In genomic region chr7:80799307-80799706, GRCm38 (mm10) we compare ENCODE assay signal across 18 mouse cellular contexts. TPM values are rescaled to one million over a fixed set of nuclear protein-coding genes. Genes with fewer than 3 reads are reported as not detected.
DNase-seq lines count a peak whose midpoint lies in the region; ATAC-seq and TF ChIP-seq lines count a peak whose summit lies in the region.
"Had no signal": no experiment of that assay in that cellular context is flagged by ENCODE, and none has a peak within 500 bp of the region (broad histone marks: within the 10 kb centered on the region; RNA-seq: fewer than 3 reads in every experiment).

No protein-coding gene starts in this region.

- no peaks in the 10 kb centered on the region for H3K27me3 ChIP-seq in embryonic facial prominence, embryonic 15.5 days
- H3K27me3 ChIP-seq in embryonic facial prominence, embryonic 10.5 days (replicated peaks; ENCODE audit: low read depth, poor library complexity, severe bottlenecking), result peaks cover 11% of the 10 kb centered on the region
- H3K27me3 ChIP-seq in midbrain, embryonic 11.5 days (ENCODE audit: control insufficient read depth, insufficient read depth, low read length), result no peaks in the 10 kb centered on the region; the same call in 1 of the 2 replicates
- peaks cover 15% of the 10 kb centered on the region for H3K27me3 ChIP-seq in midbrain, embryonic 10.5 days (ENCODE audit: low read depth, poor library complexity, severe bottlenecking)
- H3K27me3 ChIP-seq in stomach, postnatal 0 days (ENCODE audit: control insufficient read depth, insufficient read depth, low read length), result no peaks in the 10 kb centered on the region
- H3K27me3 ChIP-seq: intestine, embryonic 15.5 days; midbrain, embryonic 13.5 days; neural tube, embryonic 12.5 days had no signal

- H3K9ac ChIP-seq in embryonic facial prominence, embryonic 15.5 days, result no peak overlapping the region
- H3K9ac ChIP-seq in midbrain, embryonic 11.5 days (ENCODE audit: low read length), result no peak overlapping the region
- no peak overlapping the region for H3K9ac ChIP-seq in stomach, postnatal 0 days (ENCODE audit: low read length)
- H3K9ac ChIP-seq: intestine, embryonic 15.5 days; liver, embryonic 14.5 days; midbrain, embryonic 13.5 days; neural tube, embryonic 12.5 days had no signal

- H3K4me3 ChIP-seq in embryonic facial prominence, embryonic 15.5 days (replicated peaks), result no peak overlapping the region
- H3K4me3 ChIP-seq in embryonic facial prominence, embryonic 10.5 days, result no peak overlapping the region
- no peak overlapping the region for H3K4me3 ChIP-seq in midbrain, embryonic 11.5 days (ENCODE audit: low read depth, low read length)
- H3K4me3 ChIP-seq in midbrain, embryonic 10.5 days, result no peak overlapping the region
- H3K4me3 ChIP-seq in stomach, postnatal 0 days (ENCODE audit: low read depth, low read length), result no peak overlapping the region
- H3K4me3 ChIP-seq: intestine, embryonic 15.5 days; limb, embryonic 10.5 days; midbrain, embryonic 13.5 days; neural tube, embryonic 12.5 days had no signal

- TF ChIP-seq CTCF in stomach, postnatal 0 days (IDR thresholded peaks at IDR 0.05; ENCODE audit: low read depth), result peak; percentile 18; the same call in 1 of the 2 replicates

- peaks cover 15% of the 10 kb centered on the region for H3K4me1 ChIP-seq in embryonic facial prominence, embryonic 15.5 days
- H3K4me1 ChIP-seq in embryonic facial prominence, embryonic 10.5 days, result peaks cover 18% of the 10 kb centered on the region
- H3K4me1 ChIP-seq in midbrain, embryonic 11.5 days (ENCODE audit: control insufficient read depth, insufficient read depth, low read length), result peaks cover 7% of the 10 kb centered on the region; the same call in 1 of the 2 replicates
- peaks cover 17% of the 10 kb centered on the region for H3K4me1 ChIP-seq in midbrain, embryonic 10.5 days
- H3K4me1 ChIP-seq in stomach, postnatal 0 days (replicated peaks; ENCODE audit: control insufficient read depth, insufficient read depth), result peaks cover 5% of the 10 kb centered on the region

- 0 out of 2 replicates have a peak overlapping the region, but pooled peaks have one; percentile 7 for H3K27ac ChIP-seq in embryonic facial prominence, embryonic 15.5 days (replicated peaks)
- no peak overlapping the region for H3K27ac ChIP-seq in embryonic facial prominence, embryonic 10.5 days (replicated peaks)
- no peak overlapping the region for H3K27ac ChIP-seq in midbrain, embryonic 11.5 days (ENCODE audit: low read depth, low read length)
- H3K27ac ChIP-seq in midbrain, embryonic 10.5 days (replicated peaks), result no peak overlapping the region
- H3K27ac ChIP-seq in stomach, postnatal 0 days (replicated peaks), result no peak overlapping the region
- H3K27ac ChIP-seq: intestine, embryonic 15.5 days; limb, embryonic 10.5 days; liver, embryonic 14.5 days; midbrain, embryonic 13.5 days; neural tube, embryonic 12.5 days had no signal

- WGBS in embryonic facial prominence, embryonic 15.5 days, result 74% methylated on average over 5 of the region's 5 CpGs
- whole genome bisulfite sequencing in embryonic facial prominence, embryonic 10.5 days, result 86% methylated on average over 5 of the region's 5 CpGs
- WGBS in midbrain, embryonic 11.5 days, result 81% methylated on average over 5 of the region's 5 CpGs
- 83% methylated on average over 5 of the region's 5 CpGs for WGBS in midbrain, embryonic 10.5 days
- 70% methylated on average over 5 of the region's 5 CpGs for WGBS in stomach, postnatal 0 days

- ATAC-seq in embryonic facial prominence, embryonic 15.5 days (ENCODE audit: insufficient number of reproducible peaks, low FRiP score, low TSS enrichment, low read depth), result no peak
- no peak for ATAC-seq in midbrain, embryonic 11.5 days (ENCODE audit: low FRiP score)
- no peak for ATAC-seq in stomach, postnatal 0 days (ENCODE audit: low FRiP score, low TSS enrichment)
- ATAC-seq: intestine, embryonic 15.5 days; midbrain, embryonic 13.5 days had no signal

- TF ChIP-seq EP300 in stomach, postnatal 0 days (optimal IDR thresholded peaks at IDR 0.05), result no peak

- no peak for DNase-seq in embryonic facial prominence, embryonic 10.5 days (ENCODE audit: low spot score)
- DNase-seq in midbrain, embryonic 11.5 days (ENCODE audit: low spot score, missing footprints), result peak; percentile 54
- DNase-seq in midbrain, embryonic 10.5 days (ENCODE audit: low spot score), result no peak
- no peak for DNase-seq in stomach, postnatal 0 days (ENCODE audit: low spot score)
- DNase-seq in right cerebral cortex, adult 18-20 months, result no peak
- DNase-seq in cerebellum, adult 9-11 months, result no peak
- DNase-seq in left cerebral cortex, adult 8-10 months (ENCODE audit: low spot score in 2 of 2), result no peak
- DNase-seq: adrenal gland, adult 8-10 months; cerebellum, postnatal 10 days; heart, adult 11 months; heart, postnatal 4 days; spleen, adult 18-20 months had no signal

- no peaks in the 10 kb centered on the region for H3K9me3 ChIP-seq in embryonic facial prominence, embryonic 15.5 days (replicated peaks)
- 0 out of 2 replicates have a peak, but pooled peaks cover under 1% of the 10 kb centered on the region for H3K9me3 ChIP-seq in embryonic facial prominence, embryonic 10.5 days
- H3K9me3 ChIP-seq in midbrain, embryonic 11.5 days (ENCODE audit: control insufficient read depth, low read length), result no peaks in the 10 kb centered on the region
- H3K9me3 ChIP-seq in midbrain, embryonic 10.5 days (replicated peaks), result peaks cover 8% of the 10 kb centered on the region; the same call in 1 of the 2 replicates
- no peaks in the 10 kb centered on the region for H3K9me3 ChIP-seq in stomach, postnatal 0 days (ENCODE audit: control insufficient read depth, low read length)
- H3K9me3 ChIP-seq: intestine, embryonic 15.5 days; limb, embryonic 10.5 days; midbrain, embryonic 13.5 days; neural tube, embryonic 12.5 days had no signal

- no peak overlapping the region for H3K4me2 ChIP-seq in embryonic facial prominence, embryonic 15.5 days (replicated peaks)
- H3K4me2 ChIP-seq in midbrain, embryonic 11.5 days, result no peak overlapping the region
- H3K4me2 ChIP-seq in stomach, postnatal 0 days (replicated peaks; ENCODE audit: low read depth), result no peak overlapping the region
- H3K4me2 ChIP-seq: intestine, embryonic 15.5 days; midbrain, embryonic 13.5 days; neural tube, embryonic 12.5 days had no signal

- peaks cover 23% of the 10 kb centered on the region for H3K36me3 ChIP-seq in embryonic facial prominence, embryonic 15.5 days
- peaks cover 41% of the 10 kb centered on the region for H3K36me3 ChIP-seq in embryonic facial prominence, embryonic 10.5 days (replicated peaks)
- H3K36me3 ChIP-seq in midbrain, embryonic 11.5 days (ENCODE audit: control insufficient read depth, insufficient read depth, low read length), result peaks cover 2% of the 10 kb centered on the region; the same call in 1 of the 2 replicates
- H3K36me3 ChIP-seq in midbrain, embryonic 10.5 days, result peaks cover 45% of the 10 kb centered on the region
- peaks cover 11% of the 10 kb centered on the region for H3K36me3 ChIP-seq in stomach, postnatal 0 days (ENCODE audit: control insufficient read depth, insufficient read depth, low read length)

RNA-seq across cellular contexts. Expression of gene Iqgap1, which starts 26.5 kb away (rescaled TPM):
- polyA plus RNA-seq in embryonic facial prominence, embryonic 15.5 days (2015; fragmentation: Nextera tagmentation; extraction: Ambion mirVana), result 75.3 and 75.9 TPM in 2 replicates
- polyA plus RNA-seq in embryonic facial prominence, embryonic 10.5 days (2016; fragmentation: Nextera tagmentation; extraction: Ambion mirVana), result 29.2 and 29.3 TPM in 2 replicates
- polyA plus RNA-seq in midbrain, embryonic 11.5 days (2014; fragmentation: Nextera tagmentation; extraction: Ambion mirVana), result 23.5 and 24.8 TPM in 2 replicates
- 23.7 and 27.1 TPM in 2 replicates for polyA plus RNA-seq in midbrain, embryonic 10.5 days (2016; fragmentation: Nextera tagmentation; extraction: Ambion mirVana)
- 52.8 and 58.0 TPM in 2 replicates for polyA plus RNA-seq in stomach, postnatal 0 days (2015; fragmentation: Nextera tagmentation; extraction: Ambion mirVana)
- total RNA-seq in left cerebral cortex, adult 8-10 months (2022), result 10 to 100 TPM; 18.0 to 29.9 (median 24.9) TPM
